Mouse (Mus musculus): ENCODE data around the gene Gm20388.

Gm20388 gene

DNA sequence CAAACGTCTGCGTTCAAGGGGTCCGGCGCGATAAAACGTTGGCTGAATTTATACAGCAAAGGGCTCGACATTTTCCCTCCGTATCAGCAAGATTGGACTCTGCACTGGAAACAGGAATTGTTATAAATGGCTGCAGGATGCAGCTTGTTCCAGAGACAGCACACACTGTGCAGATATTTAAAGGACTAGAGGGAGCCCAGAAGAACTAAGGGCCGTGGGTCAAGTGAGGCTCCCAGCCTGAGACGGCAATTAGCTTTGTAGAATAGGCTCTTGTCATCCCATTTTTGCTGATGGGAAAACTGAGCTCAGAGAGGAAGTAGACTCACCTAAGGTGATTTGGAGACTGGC lies 1462.0 kb downstream of the Gm20388 start:
- peak in 1 of 2 experiments; percentile 30 for DNase-seq (ENCODE audit: low spot score in 2 of 2)

GRCm38 (mm10) chr8:121374284-121374683 lies 1463.6 kb downstream of the Gm20388 start:
- DNase-seq (ENCODE audit: low spot score in 2 of 2): no peak

DNA sequence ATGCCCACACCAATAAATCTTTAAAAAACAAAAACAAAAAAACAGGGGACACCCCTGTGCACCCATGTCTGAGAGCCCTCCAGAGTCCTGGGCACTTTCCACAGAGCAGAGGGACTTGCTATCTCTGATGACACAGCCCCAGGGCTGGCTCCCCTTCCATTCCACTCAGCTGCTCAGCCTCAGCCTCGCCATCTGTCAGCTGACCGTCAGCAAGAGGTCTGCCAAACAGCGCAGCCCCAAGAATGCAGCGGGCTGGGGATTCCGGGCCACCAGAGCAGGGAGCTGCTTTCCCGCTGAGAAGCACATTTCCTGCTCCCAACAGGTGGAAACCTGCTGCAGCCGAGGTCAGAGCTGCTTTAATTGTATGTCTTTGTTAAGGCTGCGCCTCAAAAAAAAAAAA lies 1464.1 kb downstream of the Gm20388 start:
- peak; percentile 53 to 61 for DNase-seq (ENCODE audit: low spot score in 2 of 2)

- DNase-seq (ENCODE audit: low spot score in 2 of 2): peak; percentile 91
Observed at GRCm38 (mm10) chr8:121376116-121376950, 1465.7 kb downstream of the Gm20388 start.

- DNase-seq (ENCODE audit: low spot score in 2 of 2): no peak
Observed at GRCm38 (mm10) chr8:121377680-121378079, 1467.0 kb downstream of the Gm20388 start.

- DNase-seq (ENCODE audit: low spot score in 2 of 2): no peak
Observed at GRCm38 (mm10) chr8:121379387-121379786, 1468.7 kb downstream of the Gm20388 start.

DNA sequence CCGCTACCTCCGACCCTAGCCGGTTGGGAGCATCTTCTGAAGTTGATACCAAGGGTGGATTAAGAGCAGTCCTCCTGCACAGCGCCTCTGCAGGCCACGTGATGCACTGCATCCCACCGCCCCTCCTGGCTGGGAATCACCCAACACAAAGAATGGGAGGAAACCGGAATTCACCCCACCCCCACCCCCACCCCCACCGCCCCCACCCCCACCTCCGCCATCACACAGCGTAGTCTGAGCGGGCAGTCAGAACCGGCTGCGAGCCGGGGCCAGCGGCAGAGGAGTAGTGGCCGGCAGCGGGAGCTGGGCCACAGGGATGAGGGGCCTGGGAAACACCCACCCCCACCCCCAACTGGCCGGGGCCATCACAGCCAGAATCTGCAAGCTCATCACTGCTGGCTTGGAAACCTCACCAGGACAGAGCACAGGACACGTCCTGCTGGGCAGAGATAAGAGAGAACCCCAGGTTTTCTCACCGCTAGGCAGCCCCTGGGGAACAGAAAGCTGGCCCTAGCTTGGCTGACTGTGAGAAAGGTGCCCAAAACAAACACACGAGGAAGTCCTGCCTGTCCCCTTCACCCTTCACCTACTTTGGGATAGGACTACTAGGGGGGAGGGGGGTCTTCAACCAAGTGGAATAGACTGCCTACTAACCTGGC lies 1472.1 kb downstream of the Gm20388 start:
- peak; percentile 76 to 81 for DNase-seq (ENCODE audit: low spot score in 2 of 2)

- DNase-seq (ENCODE audit: low spot score in 2 of 2): no peak
Observed at GRCm38 (mm10) chr8:121385540-121385939, 1474.9 kb downstream of the Gm20388 start.

DNA sequence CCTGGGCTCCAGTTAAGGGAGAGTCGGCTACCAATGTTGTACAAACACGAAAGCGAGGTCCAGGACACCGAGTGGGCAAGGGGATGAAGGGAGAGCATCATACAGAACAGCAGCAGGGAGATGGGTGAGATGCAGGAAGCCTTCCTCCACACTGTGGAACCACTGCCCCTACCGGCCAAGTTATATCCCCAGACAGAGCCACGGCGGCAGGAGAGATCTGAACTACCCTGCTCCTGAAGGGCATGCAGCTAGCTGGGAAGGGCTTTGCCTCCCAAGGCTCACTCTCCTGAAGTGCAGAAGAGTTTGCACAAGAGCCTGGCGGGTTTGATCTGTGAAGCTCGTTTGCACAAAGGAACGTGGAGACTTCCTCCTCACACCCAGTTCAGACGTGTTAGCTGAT lies 1480.0 kb downstream of the Gm20388 start:
- no peak for DNase-seq (ENCODE audit: low spot score in 2 of 2)

GRCm38 (mm10) chr8:121391254-121391653 lies 1480.6 kb downstream of the Gm20388 start:
- no peak for DNase-seq (ENCODE audit: low spot score in 2 of 2)

DNA sequence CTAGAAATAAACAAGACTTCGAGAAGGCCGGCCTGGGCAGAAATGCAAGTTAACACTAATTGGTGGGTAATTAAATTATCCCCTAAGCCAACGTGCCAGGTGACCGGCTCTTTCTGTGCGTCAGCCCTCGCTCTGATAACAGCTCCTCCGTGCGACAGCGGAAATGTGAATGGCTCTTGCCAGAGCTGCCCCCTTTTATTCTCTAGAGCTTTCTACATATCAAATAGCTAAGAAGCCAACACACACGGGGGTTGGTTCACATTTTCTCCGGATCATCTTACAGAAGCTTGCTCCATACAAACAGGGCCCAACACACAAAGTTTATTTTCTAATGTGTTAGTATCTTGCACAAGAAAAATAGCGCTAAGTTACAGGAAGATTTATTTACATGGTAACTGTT lies 1481.1 kb downstream of the Gm20388 start:
- no peak for DNase-seq (ENCODE audit: low spot score in 2 of 2)

DNA sequence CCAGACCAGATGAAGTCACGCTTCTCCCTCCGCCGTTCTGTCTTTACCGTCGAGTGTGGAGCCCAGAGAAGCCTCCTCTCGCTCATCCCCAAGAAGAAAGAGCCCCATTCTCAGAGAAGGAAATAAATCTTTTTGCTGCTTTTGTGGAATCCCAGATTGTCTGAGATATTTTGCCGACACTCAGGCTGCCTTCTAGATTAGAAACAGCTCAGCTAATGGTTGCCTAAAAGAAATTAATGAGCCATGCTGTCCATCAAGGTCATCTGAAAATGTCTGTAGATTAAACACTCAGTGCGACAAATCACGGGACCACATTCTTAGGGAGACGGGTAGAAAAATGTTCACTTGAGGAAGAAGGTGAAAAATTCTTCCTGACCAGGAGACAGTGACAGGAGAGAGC lies 1481.8 kb downstream of the Gm20388 start:
- no peak for DNase-seq (ENCODE audit: low spot score in 2 of 2)

- no peak for DNase-seq (ENCODE audit: low spot score in 2 of 2)
Observed at GRCm38 (mm10) chr8:121393111-121393510, 1482.5 kb downstream of the Gm20388 start.

DNA sequence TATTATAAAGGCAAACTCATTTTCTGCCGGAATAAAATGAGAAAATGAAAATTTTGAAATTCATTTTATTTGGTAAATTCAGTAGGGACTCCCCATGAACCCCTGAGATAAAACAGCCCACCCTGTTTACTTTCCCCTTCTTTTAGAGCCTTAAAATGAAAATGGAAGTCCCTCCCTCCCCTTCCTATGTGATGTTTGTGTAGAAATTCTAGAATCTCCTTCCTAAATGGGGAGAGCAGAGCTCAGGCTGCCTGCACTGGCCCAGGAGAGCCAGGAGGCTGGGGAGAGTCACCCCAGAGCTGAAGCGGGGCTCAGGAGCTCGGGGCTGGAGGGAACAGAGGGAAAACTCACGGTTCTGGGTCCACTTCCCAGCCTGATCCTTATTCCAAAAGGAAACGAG lies 1484.0 kb downstream of the Gm20388 start:
- DNase-seq (ENCODE audit: low spot score in 2 of 2): no peak

DNA sequence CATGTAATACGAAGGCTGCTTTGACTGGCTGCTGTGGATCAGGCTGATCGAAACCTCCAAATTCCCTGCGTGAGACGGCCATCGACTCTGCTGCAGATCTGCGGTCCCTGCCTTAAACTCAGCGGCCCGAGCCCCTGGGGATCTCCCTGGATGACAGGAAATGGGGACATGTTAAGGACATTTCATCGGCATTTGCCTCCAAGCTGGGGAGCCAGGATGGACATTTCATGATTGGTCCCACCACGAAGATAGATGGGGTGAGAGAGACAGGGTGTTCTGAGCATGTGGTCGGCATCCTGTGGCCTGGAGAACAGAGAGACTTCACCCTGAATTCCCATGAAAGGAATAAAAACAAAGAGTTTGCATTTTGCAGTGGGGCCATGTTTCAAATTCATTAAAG lies 1484.7 kb downstream of the Gm20388 start:
- no peak for DNase-seq (ENCODE audit: low spot score in 2 of 2)

DNA sequence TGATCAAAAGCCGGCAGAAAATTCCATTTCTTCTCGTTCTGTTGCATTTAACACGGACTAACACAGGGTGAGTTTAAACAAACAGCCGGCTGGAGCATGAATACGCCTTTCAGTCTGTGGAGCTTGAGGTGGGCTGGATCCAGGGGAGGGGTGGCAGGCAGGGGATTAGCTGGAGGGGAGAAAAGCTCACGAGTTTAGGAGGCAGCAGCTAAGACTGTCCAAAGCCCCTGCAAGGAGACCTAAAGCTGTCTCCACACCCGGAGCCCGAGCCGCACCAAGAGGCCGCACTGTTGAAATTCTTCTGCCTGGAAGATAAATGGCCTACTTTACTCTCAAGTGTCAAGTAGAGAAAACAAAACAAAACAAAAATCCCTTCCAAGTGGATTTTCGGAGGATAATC lies 1485.5 kb downstream of the Gm20388 start:
- no peak for DNase-seq (ENCODE audit: low spot score in 2 of 2)

- no peak for DNase-seq (ENCODE audit: low spot score in 2 of 2)
Observed at GRCm38 (mm10) chr8:121397201-121397698, 1486.6 kb downstream of the Gm20388 start.

GRCm38 (mm10) chr8:121398081-121398480 lies 1487.4 kb downstream of the Gm20388 start:
- DNase-seq (ENCODE audit: low spot score in 2 of 2): no peak

GRCm38 (mm10) chr8:121398724-121399123 lies 1488.1 kb downstream of the Gm20388 start:
- no peak for DNase-seq (ENCODE audit: low spot score in 2 of 2)

GRCm38 (mm10) chr8:121399173-121399572 lies 1488.5 kb downstream of the Gm20388 start:
- DNase-seq (ENCODE audit: low spot score in 2 of 2): no peak

DNA sequence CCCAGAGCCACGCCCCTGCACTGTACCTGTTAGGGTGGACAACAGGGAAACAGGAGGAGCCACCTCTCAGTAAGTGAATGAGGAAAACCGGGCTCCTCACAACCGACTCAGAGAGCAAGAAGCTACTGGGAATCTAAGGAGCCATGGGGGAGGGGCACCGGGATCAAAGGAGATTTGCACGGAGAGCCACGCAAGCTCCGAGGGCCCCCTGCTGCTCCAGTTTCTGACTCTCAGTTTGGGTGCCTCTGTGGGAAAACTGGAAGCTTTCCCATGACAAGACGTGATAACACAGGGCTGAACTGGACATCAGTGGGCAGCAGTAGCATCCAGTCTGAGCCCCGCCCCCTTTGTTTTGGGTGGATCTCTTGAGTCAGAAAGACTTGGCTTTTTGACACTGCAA lies 1489.9 kb downstream of the Gm20388 start:
- DNase-seq (ENCODE audit: low spot score in 2 of 2): no peak

- no peak for DNase-seq (ENCODE audit: low spot score in 2 of 2)
Observed at GRCm38 (mm10) chr8:121403821-121404220, 1493.2 kb downstream of the Gm20388 start.

- DNase-seq (ENCODE audit: low spot score in 2 of 2): no peak
Observed at GRCm38 (mm10) chr8:121418081-121418480, 1507.4 kb downstream of the Gm20388 start.

Data from heart, adult 9 months (tissue).